Mouse (Mus musculus): ENCODE measurements at regions not wholly inside any gene's neighbourhood (a gene's known extent, or its start where the extent isn't known, plus 50 kb on each side); places are given as distances from the start of the nearest gene placed in this dataset.
A peak's percentile ranks its signal among the peaks of the same experiment; 100 is the strongest.

DNA sequence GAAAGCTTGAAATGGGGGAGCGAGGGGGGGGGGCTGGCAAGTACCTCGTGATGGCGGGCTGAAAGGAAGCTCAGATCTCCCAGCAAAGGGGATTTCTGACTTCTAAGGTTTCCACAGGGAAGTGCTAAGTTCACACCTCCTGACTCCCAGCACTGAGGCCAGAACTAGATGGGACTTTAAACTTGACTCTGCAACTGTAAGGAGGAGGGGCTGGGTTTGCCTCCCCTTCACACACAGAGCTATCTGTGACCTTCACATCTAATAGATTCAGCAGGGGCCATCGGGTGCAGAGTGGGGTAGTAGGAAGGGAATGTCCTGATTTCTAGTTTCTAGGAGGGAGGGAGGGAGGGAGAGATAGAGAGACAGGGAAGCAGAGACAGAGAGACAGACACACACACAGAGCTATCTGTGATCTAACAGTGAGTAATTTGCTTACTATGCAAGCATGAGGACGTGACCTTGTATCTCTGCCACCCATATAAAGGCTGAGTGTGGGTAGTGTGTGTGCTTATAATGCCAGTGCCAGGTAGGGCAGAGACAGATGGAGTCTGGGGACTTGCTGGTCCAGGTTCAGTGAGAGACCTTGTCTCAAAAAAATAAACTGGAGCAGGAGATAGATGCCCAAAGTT lies 125.2 kb upstream of the Shb start:
- Histone ChIP-seq H3K9ac (replicated peaks; ENCODE audit: low read depth) (no peak overlapping the region), H3K4me1 (ENCODE audit: insufficient read depth, low read depth, low read length) (no peaks in the 10 kb centered on the region), H3K27ac (ENCODE audit: low read length) (no peak overlapping the region), H3K4me3 (ENCODE audit: low read depth, low read length) (no peak overlapping the region), H3K36me3 (ENCODE audit: insufficient read depth, low read length) (no peaks in the 10 kb centered on the region), H3K27me3 (replicated peaks; ENCODE audit: insufficient read depth, low read length) (no peaks in the 10 kb centered on the region), H3K4me2 (replicated peaks; ENCODE audit: low read depth, low read length) (no peak overlapping the region), H3K9me3 (ENCODE audit: low read length) (no peaks in the 10 kb centered on the region)
- no peak for ATAC-seq
- WGBS = 34% methylated on average over 5 of the region's 5 CpGs
- DNase-seq (ENCODE audit: low spot score) = no peak
- TF ChIP-seq CTCF (IDR thresholded peaks at IDR 0.05) (no peak), EP300 (IDR thresholded peaks at IDR 0.05) (no peak)

DNA sequence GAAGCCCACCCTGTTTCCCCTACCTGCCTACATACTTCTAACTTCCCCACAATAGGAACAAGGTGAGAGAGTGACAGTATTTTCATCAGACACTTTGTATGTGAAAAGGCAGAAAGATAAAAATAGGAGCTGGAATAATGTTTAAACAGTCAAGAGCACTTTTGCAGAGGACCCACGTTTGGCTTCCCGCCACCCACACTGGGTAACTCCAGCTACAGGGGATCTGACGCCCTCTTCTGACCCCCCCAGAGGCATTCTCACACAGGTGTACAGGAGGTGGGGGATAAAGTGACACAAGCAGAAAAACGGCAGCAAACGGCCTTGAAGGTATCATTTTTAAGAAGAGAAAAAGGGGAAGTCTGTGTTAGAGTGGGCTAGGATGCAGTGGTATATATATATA lies 123.5 kb upstream of the Shb start:
- no peak for TF ChIP-seq EP300 (IDR thresholded peaks at IDR 0.05)
- TF ChIP-seq CTCF (IDR thresholded peaks at IDR 0.05) = no peak
- H3K4me3 ChIP-seq (ENCODE audit: low read depth, low read length) = no peak overlapping the region
- DNase-seq (ENCODE audit: low spot score) (peak; percentile 18), ATAC-seq (no peak)
- 38% methylated on average over 5 of the region's 5 CpGs for WGBS
- H3K4me2 ChIP-seq (replicated peaks; ENCODE audit: low read depth, low read length) = no peak overlapping the region
- no peaks in the 10 kb centered on the region for H3K4me1 ChIP-seq (ENCODE audit: insufficient read depth, low read depth, low read length)
- no peaks in the 10 kb centered on the region for H3K9me3 ChIP-seq (ENCODE audit: low read length)
- H3K9ac ChIP-seq (replicated peaks; ENCODE audit: low read depth) = no peak overlapping the region
- no peak overlapping the region for H3K27ac ChIP-seq (ENCODE audit: low read length)
- H3K27me3 ChIP-seq (replicated peaks; ENCODE audit: insufficient read depth, low read length) = no peaks in the 10 kb centered on the region
- H3K36me3 ChIP-seq (ENCODE audit: insufficient read depth, low read length) = no peaks in the 10 kb centered on the region

DNA sequence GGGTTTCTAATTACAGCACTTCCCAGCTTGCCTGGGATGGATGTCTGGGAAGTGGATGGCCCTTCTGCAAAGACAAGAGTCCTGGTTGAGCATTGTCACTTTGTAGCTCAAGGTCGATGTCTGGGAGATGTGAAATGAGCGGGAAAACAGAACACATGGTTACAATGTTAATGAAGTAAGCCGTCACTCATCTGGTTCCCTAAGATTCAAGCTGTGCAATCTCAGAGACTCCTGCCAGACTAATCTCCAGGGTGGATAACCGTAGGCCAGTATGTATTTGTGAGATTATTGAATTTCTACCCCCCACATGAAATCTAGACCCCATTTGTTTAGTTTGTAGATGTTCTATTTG lies 122.5 kb upstream of the Shb start:
- Histone ChIP-seq H3K27ac (ENCODE audit: low read length) (no peak overlapping the region), H3K36me3 (ENCODE audit: insufficient read depth, low read length) (no peaks in the 10 kb centered on the region), H3K4me2 (replicated peaks; ENCODE audit: low read depth, low read length) (no peak overlapping the region), H3K4me1 (ENCODE audit: insufficient read depth, low read depth, low read length) (no peaks in the 10 kb centered on the region), H3K9me3 (ENCODE audit: low read length) (no peaks in the 10 kb centered on the region), H3K4me3 (ENCODE audit: low read depth, low read length) (no peak overlapping the region), H3K27me3 (replicated peaks; ENCODE audit: insufficient read depth, low read length) (no peaks in the 10 kb centered on the region), H3K9ac (replicated peaks; ENCODE audit: low read depth) (no peak overlapping the region)
- WGBS = 21% methylated on average over 4 of the region's 4 CpGs
- DNase-seq (ENCODE audit: low spot score) (no peak), ATAC-seq (no peak)
- TF ChIP-seq EP300 (IDR thresholded peaks at IDR 0.05) (no peak), CTCF (IDR thresholded peaks at IDR 0.05) (no peak)

DNA sequence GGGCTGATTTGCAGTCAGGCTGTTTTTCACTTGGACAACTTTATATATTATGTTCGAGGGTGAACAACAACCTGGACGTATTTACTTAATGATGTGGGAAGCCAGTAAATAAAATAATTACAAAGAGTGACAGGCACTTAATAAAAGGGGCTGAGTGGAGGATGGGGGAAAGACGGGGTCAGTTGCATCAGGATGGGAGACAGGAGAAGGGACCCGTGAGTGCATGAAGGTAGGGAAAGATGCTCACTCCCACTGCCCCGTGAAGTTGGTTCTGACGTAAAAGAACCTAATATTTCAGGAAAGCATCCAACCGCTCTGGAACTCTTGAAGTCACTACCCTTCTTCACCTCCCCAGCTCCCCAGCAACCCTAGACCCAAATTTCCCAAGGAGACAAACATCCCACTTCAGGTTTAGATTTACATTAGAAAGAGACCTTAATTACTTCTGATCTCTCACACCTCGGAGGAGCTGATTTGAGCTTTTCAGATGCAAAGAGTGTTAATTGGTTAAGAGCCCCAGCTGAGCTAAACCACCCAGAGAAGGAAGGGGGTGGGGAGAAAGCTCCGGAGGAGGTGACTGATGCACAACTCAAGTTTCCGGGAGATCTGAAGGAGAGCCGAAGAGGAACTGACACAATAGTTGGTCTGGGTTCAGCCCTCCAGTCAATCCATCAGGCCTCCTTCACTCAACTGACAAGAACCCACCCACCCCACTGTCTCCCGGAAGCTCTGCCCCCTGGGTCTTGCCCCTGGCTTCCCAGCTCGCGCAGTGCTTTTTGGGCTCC lies 121.9 kb upstream of the Shb start:
- peak overlapping the region; percentile 1; the same call in 1 of the 2 replicates for H3K4me2 ChIP-seq (replicated peaks; ENCODE audit: low read depth, low read length)
- H3K4me3 ChIP-seq (ENCODE audit: low read depth, low read length) = no peak overlapping the region
- no peak overlapping the region for H3K27ac ChIP-seq (ENCODE audit: low read length)
- no peak overlapping the region for H3K9ac ChIP-seq (replicated peaks; ENCODE audit: low read depth)
- H3K9me3 ChIP-seq (ENCODE audit: low read length) = no peaks in the 10 kb centered on the region
- 18% methylated on average over 14 of the region's 14 CpGs for WGBS
- TF ChIP-seq CTCF (IDR thresholded peaks at IDR 0.05) = no peak
- TF ChIP-seq EP300 (IDR thresholded peaks at IDR 0.05) = no peak
- H3K36me3 ChIP-seq (ENCODE audit: insufficient read depth, low read length) = no peaks in the 10 kb centered on the region
- no peaks in the 10 kb centered on the region for H3K27me3 ChIP-seq (replicated peaks; ENCODE audit: insufficient read depth, low read length)
- ATAC-seq = peak; percentile 28
- H3K4me1 ChIP-seq (ENCODE audit: insufficient read depth, low read depth, low read length) = no peaks in the 10 kb centered on the region
- DNase-seq (ENCODE audit: low spot score) = peak; percentile 45

DNA sequence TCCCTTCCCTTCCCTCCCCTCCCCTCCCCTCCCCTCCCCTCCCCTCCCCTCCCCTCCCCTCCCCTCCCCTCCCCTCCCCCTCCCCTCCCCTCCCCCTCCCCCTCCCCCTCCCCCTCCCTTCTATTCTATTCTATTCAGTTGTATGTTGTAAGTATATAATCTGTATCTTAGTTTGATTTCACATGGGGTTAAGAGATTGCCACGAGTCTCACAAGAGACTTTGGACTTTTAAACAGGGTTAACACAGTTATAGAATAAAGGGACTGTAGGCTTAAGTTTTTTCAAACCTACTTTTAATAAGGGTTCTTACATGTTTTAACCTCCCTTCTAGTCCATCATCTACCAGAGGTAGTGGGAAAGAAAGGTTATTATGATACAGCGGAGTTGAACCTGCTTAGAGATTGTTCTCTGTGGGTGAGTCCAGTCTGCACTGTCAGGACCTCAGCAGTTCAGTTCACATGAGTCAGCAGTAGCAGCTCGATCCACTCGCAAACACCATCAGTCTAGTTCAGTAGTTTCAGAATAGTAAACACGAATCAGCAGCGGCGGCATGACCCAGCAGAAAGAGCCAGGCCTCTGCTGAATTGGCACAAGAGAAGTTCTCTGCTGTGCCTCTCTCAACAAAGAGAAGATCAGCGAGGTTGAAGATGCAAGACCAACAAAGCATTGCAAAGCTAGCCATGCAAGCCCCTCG lies 116.8 kb upstream of the Shb start:
- DNase-seq (ENCODE audit: low spot score) (no peak), ATAC-seq (no peak)
- no peak overlapping the region for H3K27ac ChIP-seq (ENCODE audit: low read length)
- H3K9ac ChIP-seq (replicated peaks; ENCODE audit: low read depth) = no peak overlapping the region
- TF ChIP-seq CTCF (IDR thresholded peaks at IDR 0.05) (no peak), EP300 (IDR thresholded peaks at IDR 0.05) (no peak)
- WGBS = 86% methylated on average over 9 of the region's 9 CpGs
- H3K4me3 ChIP-seq (ENCODE audit: low read depth, low read length) = no peak overlapping the region
- H3K4me1 ChIP-seq (ENCODE audit: insufficient read depth, low read depth, low read length) = no peaks in the 10 kb centered on the region
- H3K9me3 ChIP-seq (ENCODE audit: low read length) = no peaks in the 10 kb centered on the region
- H3K4me2 ChIP-seq (replicated peaks; ENCODE audit: low read depth, low read length) = no peak overlapping the region
- H3K27me3 ChIP-seq (replicated peaks; ENCODE audit: insufficient read depth, low read length) = no peaks in the 10 kb centered on the region
- no peaks in the 10 kb centered on the region for H3K36me3 ChIP-seq (ENCODE audit: insufficient read depth, low read length)

DNA sequence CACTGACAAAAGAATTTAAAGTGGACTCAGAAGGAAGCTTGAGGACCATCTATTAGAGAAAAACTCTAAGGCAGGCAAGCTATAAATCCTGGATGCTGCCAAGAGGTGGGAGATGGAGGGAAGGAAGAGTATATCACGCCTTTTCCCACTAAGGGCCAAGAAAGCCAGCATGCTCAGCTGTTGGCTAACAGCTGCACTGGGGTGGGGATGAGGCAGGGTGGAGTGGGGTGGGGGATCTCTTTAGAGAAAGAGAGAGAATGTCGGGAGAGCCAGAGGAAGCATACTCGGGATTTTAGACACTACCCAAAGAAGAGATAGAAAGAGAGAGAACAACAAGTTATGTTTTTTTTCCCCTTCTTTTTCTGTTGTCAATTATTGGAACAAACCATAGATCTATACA lies 115.2 kb upstream of the Shb start:
- ATAC-seq = no peak
- Histone ChIP-seq H3K4me3 (ENCODE audit: low read depth, low read length) (no peak overlapping the region), H3K4me2 (replicated peaks; ENCODE audit: low read depth, low read length) (no peak overlapping the region), H3K27ac (ENCODE audit: low read length) (no peak overlapping the region), H3K27me3 (replicated peaks; ENCODE audit: insufficient read depth, low read length) (no peaks in the 10 kb centered on the region), H3K9me3 (ENCODE audit: low read length) (no peaks in the 10 kb centered on the region), H3K9ac (replicated peaks; ENCODE audit: low read depth) (no peak overlapping the region), H3K36me3 (ENCODE audit: insufficient read depth, low read length) (no peaks in the 10 kb centered on the region), H3K4me1 (ENCODE audit: insufficient read depth, low read depth, low read length) (no peaks in the 10 kb centered on the region)
- TF ChIP-seq CTCF (IDR thresholded peaks at IDR 0.05) = no peak
- no peak for TF ChIP-seq EP300 (IDR thresholded peaks at IDR 0.05)
- no peak for DNase-seq (ENCODE audit: low spot score)
- WGBS = 69% methylated on average over 3 of the region's 3 CpGs
